Mouse (Mus musculus): ENCODE measurements around the gene Zfp963. TPM values are rescaled to one million over a fixed set of nuclear protein-coding genes. Genes with fewer than 3 reads are reported as not detected.

Gene Zfp963
- total and polyA plus RNA-seq, 3 experiments, result 1.9 to 5.5 (median 4.8) TPM

- H3K4me1 ChIP-seq (ENCODE audit: control insufficient read depth in 1 of 2, insufficient read depth in 2 of 2), result peaks cover 9 to 29% of the 10 kb centered on the region in 2 experiments
- dilution Hi-C loops (cut with MboI; ENCODE audit: extremely low pct_ligation_motif_present, extremely low pct_unique_long_range_greater_than_20kb, low sequenced_read_pairs), result no loop called here
- no peaks in the 10 kb centered on the region for H3K9me3 ChIP-seq (replicated peaks; ENCODE audit: low read length)
- H3K4me3 ChIP-seq (replicated peaks in 1 of 3; ENCODE audit: low read depth in 2 of 3, low read length in 2 of 3, poor library complexity in 1 of 3), result no peak overlapping the region
- H3K36me3 ChIP-seq (replicated peaks in 1 of 2; ENCODE audit: control insufficient read depth in 1 of 2, insufficient read depth in 1 of 2, low read length in 1 of 2), result peaks cover 9 to 19% of the 10 kb centered on the region in 2 experiments
- H3K79me2 ChIP-seq (replicated peaks; ENCODE audit: control insufficient read depth, extremely low read depth, insufficient read depth, poor library complexity, severe bottlenecking), result peaks cover 28% of the 10 kb centered on the region
- H3K4me2 ChIP-seq (ENCODE audit: insufficient read depth, low read depth, poor library complexity, severe bottlenecking), result 0 out of 2 replicates have a peak overlapping the region, but pooled peaks have one; percentile 92
- no peak overlapping the region for H3K9ac ChIP-seq (ENCODE audit: insufficient read depth, low read depth)
- no peak for DNase-seq (ENCODE audit: extremely low read depth)
- H3K27me3 ChIP-seq (replicated peaks), result no peaks in the 10 kb centered on the region
- TF ChIP-seq MAX (IDR thresholded peaks at IDR 0.05; ENCODE audit: low read length) (no peak), MAZ (IDR thresholded peaks at IDR 0.05; ENCODE audit: low read depth, low read length) (no peak), EP300 (IDR thresholded peaks at IDR 0.05; ENCODE audit: low read length) (no peak), MEF2A (IDR thresholded peaks at IDR 0.05; ENCODE audit: borderline replicate concordance, low read depth, low read length) (no peak), MXI1 (IDR thresholded peaks at IDR 0.05; ENCODE audit: low read depth, low read length) (no peak), IRF4 (IDR thresholded peaks at IDR 0.05; ENCODE audit: low read depth, low read length) (no peak), RCOR1 (conservative IDR thresholded peaks at IDR 0.05; ENCODE audit: low read depth, low read length) (no peak), ETS1 (conservative IDR thresholded peaks at IDR 0.05; ENCODE audit: low read depth, low read length) (no peak), JUN (IDR thresholded peaks at IDR 0.05; ENCODE audit: insufficient read depth, low read depth, low read length) (no peak), SIN3A (IDR thresholded peaks at IDR 0.05; ENCODE audit: low read length) (no peak), TCF12 (IDR thresholded peaks at IDR 0.05; ENCODE audit: low read depth, low read length) (no peak), CHD1 (IDR thresholded peaks at IDR 0.05; ENCODE audit: low read depth, low read length) (no peak), ZNF384 (IDR thresholded peaks at IDR 0.05; ENCODE audit: low read depth, low read length) (no peak), NRF1 (IDR thresholded peaks at IDR 0.05; ENCODE audit: low read depth, low read length) (no peak)
- no peak overlapping the region for H3K27ac ChIP-seq (ENCODE audit: insufficient read depth, low read depth)
- in situ Hi-C loops (cut with MboI; ENCODE audit: low pct_ligation_motif_present, low pct_unique_long_range_greater_than_20kb, low sequenced_read_pairs), result no loop called here
Measured at GRCm38 (mm10) chr8:69789105-69789504, 39.3 kb upstream of the Zfp963 start.

GRCm38 (mm10) chr8:69777111-69777510 lies 27.3 kb upstream of the Zfp963 start:
- DNase-seq (ENCODE audit: extremely low read depth), result no peak
- in situ Hi-C loops (cut with MboI; ENCODE audit: low pct_ligation_motif_present, low pct_unique_long_range_greater_than_20kb, low sequenced_read_pairs) (no loop called here), dilution Hi-C loops (cut with MboI; ENCODE audit: extremely low pct_ligation_motif_present, extremely low pct_unique_long_range_greater_than_20kb, low sequenced_read_pairs) (no loop called here)
- Histone ChIP-seq H3K27ac (ENCODE audit: insufficient read depth, low read depth) (no peak overlapping the region), H3K9me3 (replicated peaks; ENCODE audit: low read length) (no peaks in the 10 kb centered on the region), H3K4me2 (ENCODE audit: insufficient read depth, low read depth, poor library complexity, severe bottlenecking) (no peak overlapping the region), H3K4me3 (replicated peaks in 1 of 3; ENCODE audit: low read depth in 2 of 3, low read length in 2 of 3, poor library complexity in 1 of 3) (no peak overlapping the region), H3K79me2 (replicated peaks; ENCODE audit: control insufficient read depth, extremely low read depth, insufficient read depth, poor library complexity, severe bottlenecking) (peaks cover 19% of the 10 kb centered on the region), H3K36me3 (replicated peaks in 1 of 2; ENCODE audit: control insufficient read depth in 1 of 2, insufficient read depth in 1 of 2, low read length in 1 of 2) (peaks cover 0 to 11% of the 10 kb centered on the region in 2 experiments), H3K4me1 (ENCODE audit: control insufficient read depth in 1 of 2, insufficient read depth in 2 of 2) (peaks cover under 1 to 24% of the 10 kb centered on the region in 2 experiments), H3K9ac (ENCODE audit: insufficient read depth, low read depth) (no peak overlapping the region), H3K27me3 (replicated peaks) (no peaks in the 10 kb centered on the region)
- TF ChIP-seq TBP (conservative IDR thresholded peaks at IDR 0.05; ENCODE audit: low read depth, low read length) (no peak), POLR2A (IDR thresholded peaks at IDR 0.05; ENCODE audit: low read depth, low read length) (no peak), GABPA (IDR thresholded peaks at IDR 0.05; ENCODE audit: insufficient replicate concordance, low read depth, low read length) (no peak), POLR2AphosphoS2 (IDR thresholded peaks at IDR 0.05; ENCODE audit: low read depth, low read length) (no peak), CTCF (conservative IDR thresholded peaks at IDR 0.05 in 1 of 2, IDR thresholded peaks at IDR 0.05 in 1 of 2; ENCODE audit: low read depth in 2 of 2, low read length in 2 of 2) (no peak), UBTF (IDR thresholded peaks at IDR 0.05; ENCODE audit: low read depth, low read length) (no peak), USF2 (conservative IDR thresholded peaks at IDR 0.05; ENCODE audit: low read depth, low read length) (no peak), NRF1 (IDR thresholded peaks at IDR 0.05; ENCODE audit: low read depth, low read length) (no peak), MAZ (IDR thresholded peaks at IDR 0.05; ENCODE audit: low read depth, low read length) (no peak), ZKSCAN1 (IDR thresholded peaks at IDR 0.05; ENCODE audit: borderline replicate concordance, low read depth, low read length) (no peak), JUND (conservative IDR thresholded peaks at IDR 0.05; ENCODE audit: low read depth, low read length) (no peak)
